Mouse (Mus musculus) midbrain, postnatal 0 days (tissue): ENCODE results near the gene Jak3. TPM values are rescaled to one million over a fixed set of nuclear protein-coding genes. Genes with fewer than 3 reads are reported as not detected.
"Not testable (repeated sequence)": the region's sequence is repeated elsewhere in the genome, so short reads cannot be mapped to it uniquely, and the experiment has no call there.

Experiments
- ATAC-seq: fragments of 200-750 bp; cut with Nextera tagmentation; 2 replicates; pipeline ENCODE4 v1.8.0; 2017; ENCODE audit warnings: moderate number of reproducible peaks, mild to moderate bottlenecking, moderate TSS enrichment, moderate library complexity; ENCODE audit not compliant: low FRiP score
- DNase-seq: peaks from one replicate; pipeline ENCODE4 v3.0.0-alpha.2; 2015; ENCODE audit warnings: low spot score
- H3K27ac ChIP-seq: fragments of 300-500 bp; sonication (generic); 2 replicates; pipeline ENCODE4 v1.5.1; 2014; ENCODE audit warnings: low read depth, mild to moderate bottlenecking, low read length, mixed read lengths
- H3K27me3 ChIP-seq: fragments of 300-500 bp; sonication (generic); 2 replicates; pipeline ENCODE4 v1.6.1; 2014; ENCODE audit warnings: low read length, control low read depth, mixed read lengths; ENCODE audit not compliant: insufficient read depth
- H3K36me3 ChIP-seq: fragments of 300-500 bp; sonication (generic); 2 replicates; pipeline ENCODE4 v1.6.1; 2014; ENCODE audit warnings: low read length, control low read depth, mixed read lengths; ENCODE audit not compliant: insufficient read depth
- H3K4me1 ChIP-seq: fragments of 300-500 bp; sonication (generic); 2 replicates; pipeline ENCODE4 v1.6.1; 2014; ENCODE audit warnings: mild to moderate bottlenecking, control low read depth, antibody characterized with exemption, low read length, mixed read lengths; ENCODE audit not compliant: insufficient read depth
- H3K4me2 ChIP-seq: fragments of 300-500 bp; sonication (generic); 2 replicates; pipeline ENCODE4 v1.6.1; 2014; ENCODE audit warnings: low read depth, mild to moderate bottlenecking, low read length, mixed read lengths; ENCODE audit not compliant: poor library complexity, severe bottlenecking
- H3K4me3 ChIP-seq: fragments of 300-500 bp; sonication (generic); 2 replicates; pipeline ENCODE4 v1.5.1; 2014; ENCODE audit warnings: low read depth, mild to moderate bottlenecking, low read length, moderate library complexity
- H3K9ac ChIP-seq: fragments of 300-500 bp; sonication (generic); replicated peaks from 2 replicates; pipeline ENCODE4 v1.6.1; 2014; ENCODE audit warnings: mild to moderate bottlenecking, low read length, moderate library complexity, mixed read lengths; ENCODE audit not compliant: poor library complexity, severe bottlenecking
- H3K9me3 ChIP-seq: fragments of 300-500 bp; sonication (generic); 2 replicates; pipeline ENCODE4 v1.6.1; 2016; ENCODE audit warnings: low read length, control low read depth
- CTCF ChIP-seq: IDR thresholded peaks from 2 replicates; pipeline ENCODE4 v1.5.1; 2016; ENCODE audit warnings: antibody characterized with exemption, mild to moderate bottlenecking
- WGBS: fragments of 180-500 bp; shearing (Covaris S2); extraction: QIAGEN DNeasy Blood & Tissue Kit; methylation state at CpG from one replicate; pipeline ENCODE4 v1.1.7; 2014; 5-methylcytosine and 5-hydroxymethylcytosine counted together
- microRNA-seq: library from miRNA; unstranded; fragments of <30 nt; microRNA quantifications from one replicate; pipeline ENCODE4, GENCODE M21; 2016; ENCODE audit warnings: borderline number of aligned reads
- polyA plus RNA-seq: library from polyadenylated mRNA; unstranded; fragments of >200 nt; fragmentation: Nextera tagmentation; extraction: Ambion mirVana; gene quantifications from 2 replicates; pipeline ENCODE4 v1.2.1, GENCODE M21; 2015
- total RNA-seq: library from RNA; depleted of rRNA; stranded (reverse); fragments of >200 nt; gene quantifications from 2 replicates; pipeline ENCODE4 v1.2.3, GENCODE M21; 2014; rRNA removed

Jak3 gene
- total and polyA plus RNA-seq, 2 experiments from 2014 or later = 6.4 to 12.3 TPM

- WGBS = 52% methylated on average over 3 of the region's 3 CpGs
- peak; percentile 66 for TF ChIP-seq CTCF
- no peak for ATAC-seq
- DNase-seq = peak; percentile 38
- Histone ChIP-seq H3K4me1 (no peaks in the 10 kb centered on the region), H3K27me3 (no peaks in the 10 kb centered on the region), H3K4me2 (no peak overlapping the region), H3K4me3 (no peak overlapping the region), H3K9me3 (no peaks in the 10 kb centered on the region), H3K36me3 (no peaks in the 10 kb centered on the region), H3K9ac (no peak overlapping the region), H3K27ac (no peak overlapping the region)
Observed at GRCm38 (mm10) chr8:71731652-71732230, 55.6 kb downstream of the Jak3 start.

DNA sequence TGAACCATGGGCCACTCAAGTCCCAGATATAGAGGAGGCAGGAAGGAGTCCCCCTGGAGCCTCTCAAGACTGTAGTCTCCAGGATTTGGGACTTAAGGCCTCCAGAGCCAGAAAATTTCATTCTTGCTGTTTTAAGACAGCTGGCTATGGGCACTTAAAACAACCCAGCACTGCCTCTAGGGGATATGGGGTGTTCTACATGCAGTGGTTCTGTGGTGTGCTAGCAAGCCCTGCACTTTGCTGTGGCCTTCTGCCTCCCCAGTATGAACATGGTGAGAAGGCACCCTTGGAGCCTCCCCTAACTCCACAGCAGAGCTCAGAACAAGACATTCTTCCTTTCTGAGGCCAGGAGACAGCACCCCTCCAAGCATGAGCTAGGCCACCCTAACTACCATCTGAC lies 62.2 kb downstream of the Jak3 start:
- H3K4me1 ChIP-seq, ATAC-seq, H3K27ac ChIP-seq, H3K4me3 ChIP-seq, H3K9me3 ChIP-seq, DNase-seq, H3K4me2 ChIP-seq, H3K27me3 ChIP-seq, H3K36me3 ChIP-seq, H3K9ac ChIP-seq: not testable (repeated sequence)

Small RNAs within 50 kb of the gene (microRNA-seq; reads per million reads assigned to microRNA genes)
- gene Mir6769b = 3.0 reads per million

Other genes starting within 250 kb of the Jak3 start
- gene Abhd8, start 212.6 kb upstream of the Jak3 start, total RNA-seq = 289 and 323 TPM in 2 replicates
- gene Abhd8, start 212.6 kb upstream of the Jak3 start, polyA plus RNA-seq = 205 and 213 TPM in 2 replicates
- gene Mrpl34, start 211.3 kb upstream of the Jak3 start, total RNA-seq = 105 and 119 TPM in 2 replicates
- gene Mrpl34, start 211.3 kb upstream of the Jak3 start, polyA plus RNA-seq = 163 and 165 TPM in 2 replicates
- 187 and 211 TPM in 2 replicates for gene Dda1, start 207.1 kb upstream of the Jak3 start, total RNA-seq
- 267 and 269 TPM in 2 replicates for gene Dda1, start 207.1 kb upstream of the Jak3 start, polyA plus RNA-seq
- 81.6 and 82.2 TPM in 2 replicates for gene Ano8, start 190.3 kb upstream of the Jak3 start, total RNA-seq
- gene Ano8, start 190.3 kb upstream of the Jak3 start, polyA plus RNA-seq = 5.4 and 5.6 TPM in 2 replicates
- gene Gtpbp3, start 188.2 kb upstream of the Jak3 start, total RNA-seq = 28.0 and 31.5 TPM in 2 replicates
- 11.4 and 11.5 TPM in 2 replicates for gene Gtpbp3, start 188.2 kb upstream of the Jak3 start, polyA plus RNA-seq
- gene Plvap, start 164.5 kb upstream of the Jak3 start, total RNA-seq = 4.8 and 7.6 TPM in 2 replicates
- gene Plvap, start 164.5 kb upstream of the Jak3 start, polyA plus RNA-seq = 9.0 and 10.4 TPM in 2 replicates
- gene Ccdc194, start 150.6 kb upstream of the Jak3 start, total RNA-seq = 0.27 TPM in 1 of 2 replicates, not detected in the other
- not detected in 2 replicates for gene Ccdc194, start 150.6 kb upstream of the Jak3 start, polyA plus RNA-seq
- 12.6 and 15.3 TPM in 2 replicates for gene Bst2, start 138.8 kb upstream of the Jak3 start, total RNA-seq
- gene Bst2, start 138.8 kb upstream of the Jak3 start, polyA plus RNA-seq = 15.3 and 17.6 TPM in 2 replicates
- gene Mvb12a, start 133.4 kb upstream of the Jak3 start, total RNA-seq = 77.4 and 79.2 TPM in 2 replicates
- 81.4 and 82.6 TPM in 2 replicates for gene Mvb12a, start 133.4 kb upstream of the Jak3 start, polyA plus RNA-seq
- 0.11 and 0.14 TPM in 2 replicates for gene Tmem221, start 117.4 kb upstream of the Jak3 start, total RNA-seq
- 0.20 TPM in 1 of 2 replicates, not detected in the other for gene Tmem221, start 117.4 kb upstream of the Jak3 start, polyA plus RNA-seq
- 0.55 TPM in 1 of 2 replicates, not detected in the other for gene Nxnl1, start 109.7 kb upstream of the Jak3 start, total RNA-seq
- 0.05 and 0.12 TPM in 2 replicates for gene Nxnl1, start 109.7 kb upstream of the Jak3 start, polyA plus RNA-seq
- gene Slc27a1, start 107.4 kb upstream of the Jak3 start, total RNA-seq = 150 and 160 TPM in 2 replicates
- 99.7 and 110 TPM in 2 replicates for gene Slc27a1, start 107.4 kb upstream of the Jak3 start, polyA plus RNA-seq
- 333 and 399 TPM in 2 replicates for gene Pgls, start 84.1 kb upstream of the Jak3 start, total RNA-seq
- gene Pgls, start 84.1 kb upstream of the Jak3 start, polyA plus RNA-seq = 293 and 300 TPM in 2 replicates
- 5.3 and 5.9 TPM in 2 replicates for gene Fam129c, start 78.6 kb upstream of the Jak3 start, total RNA-seq
- 4.5 and 4.7 TPM in 2 replicates for gene Fam129c, start 78.6 kb upstream of the Jak3 start, polyA plus RNA-seq
- 104 and 106 TPM in 2 replicates for gene Colgalt1, start 65.3 kb upstream of the Jak3 start, total RNA-seq
- gene Colgalt1, start 65.3 kb upstream of the Jak3 start, polyA plus RNA-seq = 62.8 TPM in 2 replicates
- gene Unc13a, start 4.5 kb upstream of the Jak3 start, total RNA-seq = 69.0 and 70.8 TPM in 2 replicates
- gene Unc13a, start 4.5 kb upstream of the Jak3 start, polyA plus RNA-seq = 14.5 and 16.2 TPM in 2 replicates
- gene Insl3, start 12.9 kb downstream of the Jak3 start, total RNA-seq = not detected in 2 replicates
- 1.2 and 2.1 TPM in 2 replicates for gene Insl3, start 12.9 kb downstream of the Jak3 start, polyA plus RNA-seq
- 0.24 and 1.6 TPM in 2 replicates for gene B3gnt3, start 25.5 kb downstream of the Jak3 start, total RNA-seq
- 0.31 and 0.50 TPM in 2 replicates for gene B3gnt3, start 25.5 kb downstream of the Jak3 start, polyA plus RNA-seq
- gene Fcho1, start 49.4 kb downstream of the Jak3 start, total RNA-seq = 109 and 114 TPM in 2 replicates
- 88.4 and 89.5 TPM in 2 replicates for gene Fcho1, start 49.4 kb downstream of the Jak3 start, polyA plus RNA-seq
- gene Zfp709, start 205.7 kb downstream of the Jak3 start, total RNA-seq = 9.0 and 12.0 TPM in 2 replicates
- gene Zfp709, start 205.7 kb downstream of the Jak3 start, polyA plus RNA-seq = 5.6 and 6.0 TPM in 2 replicates
- 14.6 and 19.6 TPM in 2 replicates for gene Zfp882, start 232.3 kb downstream of the Jak3 start, total RNA-seq
- 6.3 and 6.8 TPM in 2 replicates for gene Zfp882, start 232.3 kb downstream of the Jak3 start, polyA plus RNA-seq
- 17.6 and 29.1 TPM in 2 replicates for gene Zfp617, start 232.3 kb downstream of the Jak3 start, total RNA-seq
- gene Zfp617, start 232.3 kb downstream of the Jak3 start, polyA plus RNA-seq = 19.9 and 21.5 TPM in 2 replicates